Mouse (Mus musculus) kidney, embryonic 16.5 days (tissue): Measurements from ENCODE around the gene Rassf7. TPM values are rescaled to one million over a fixed set of nuclear protein-coding genes. Genes with fewer than 3 reads are reported as not detected.

Source experiments
- ATAC-seq: fragments of 200-750 bp; cut with Nextera tagmentation; 2 replicates; pipeline ENCODE4 v1.8.0; 2017; ENCODE audit warnings: moderate TSS enrichment; ENCODE audit not compliant: low FRiP score, low TSS enrichment
- H3K27ac ChIP-seq: fragments of 300-500 bp; sonication (generic); 2 replicates; pipeline ENCODE4 v1.5.1; 2014; ENCODE audit warnings: low read length
- H3K27me3 ChIP-seq: fragments of 300-500 bp; sonication (generic); 2 replicates; pipeline ENCODE4 v1.6.1; 2014; ENCODE audit warnings: low read length, control low read depth, mixed read lengths; ENCODE audit not compliant: insufficient read depth
- H3K36me3 ChIP-seq: fragments of 300-500 bp; sonication (generic); 2 replicates; pipeline ENCODE4 v1.6.1; 2014; ENCODE audit warnings: low read length, control low read depth, mixed read lengths; ENCODE audit not compliant: insufficient read depth
- H3K4me1 ChIP-seq: fragments of 300-500 bp; sonication (generic); 2 replicates; pipeline ENCODE4 v1.6.1; 2014; ENCODE audit warnings: low read length, control low read depth, mixed read lengths; ENCODE audit not compliant: insufficient read depth
- H3K4me2 ChIP-seq: fragments of 300-500 bp; sonication (generic); replicated peaks from 2 replicates; pipeline ENCODE4 v1.6.1; 2014; ENCODE audit warnings: low read depth, low read length
- H3K4me3 ChIP-seq: fragments of 300-500 bp; sonication (generic); 2 replicates; pipeline ENCODE4 v1.5.1; 2014; ENCODE audit warnings: mild to moderate bottlenecking, low read length
- H3K9ac ChIP-seq: fragments of 300-500 bp; sonication (generic); replicated peaks from 2 replicates; pipeline ENCODE4 v1.6.1; 2014; ENCODE audit warnings: low read length
- H3K9me3 ChIP-seq: fragments of 300-500 bp; sonication (generic); 2 replicates; pipeline ENCODE4 v1.6.1; 2016; ENCODE audit warnings: low read length, control low read depth
- WGBS: fragments of 180-500 bp; shearing (Covaris S2); extraction: QIAGEN DNeasy Blood & Tissue Kit; methylation state at CpG from one replicate; pipeline ENCODE4 v1.1.7; 2014; 5-methylcytosine and 5-hydroxymethylcytosine counted together
- polyA plus RNA-seq: library from polyadenylated mRNA; unstranded; fragments of >200 nt; fragmentation: Nextera tagmentation; extraction: Ambion mirVana; gene quantifications from 2 replicates; pipeline ENCODE4 v1.2.1, GENCODE M21; 2015

The Rassf7 gene
- polyA plus RNA-seq, 1 experiment from 2014 or later = 78.3 TPM

DNA sequence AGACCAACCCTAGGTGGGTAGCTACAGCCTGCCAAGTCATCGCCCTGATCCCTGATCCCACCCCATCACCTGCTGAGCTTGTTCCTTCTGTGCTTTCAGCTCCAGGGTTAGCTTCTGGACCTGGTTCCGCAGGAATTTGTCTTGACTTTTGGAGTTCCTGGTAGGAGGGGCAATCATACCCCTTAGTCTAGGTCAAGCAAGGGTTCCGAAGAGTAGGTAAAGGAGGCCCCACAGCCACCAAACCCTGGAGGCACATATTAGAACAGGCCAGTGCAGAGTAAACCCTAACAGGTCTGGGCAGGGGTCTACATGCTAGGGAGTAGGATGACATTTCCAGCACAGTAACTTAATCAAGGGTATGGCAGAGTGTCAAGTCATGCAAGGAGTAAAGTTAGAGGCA lies 2.5 kb upstream of the Rassf7 start:
- WGBS = 84% methylated on average over 3 of the region's 3 CpGs
- Histone ChIP-seq H3K9me3 (no peaks in the 10 kb centered on the region), H3K27me3 (no peaks in the 10 kb centered on the region), H3K4me3 (no peak overlapping the region), H3K9ac (no peak overlapping the region), H3K36me3 (peaks cover 10% of the 10 kb centered on the region), H3K27ac (no peak overlapping the region), H3K4me2 (no peak overlapping the region), H3K4me1 (peaks cover 31% of the 10 kb centered on the region)
- ATAC-seq = no peak

DNA sequence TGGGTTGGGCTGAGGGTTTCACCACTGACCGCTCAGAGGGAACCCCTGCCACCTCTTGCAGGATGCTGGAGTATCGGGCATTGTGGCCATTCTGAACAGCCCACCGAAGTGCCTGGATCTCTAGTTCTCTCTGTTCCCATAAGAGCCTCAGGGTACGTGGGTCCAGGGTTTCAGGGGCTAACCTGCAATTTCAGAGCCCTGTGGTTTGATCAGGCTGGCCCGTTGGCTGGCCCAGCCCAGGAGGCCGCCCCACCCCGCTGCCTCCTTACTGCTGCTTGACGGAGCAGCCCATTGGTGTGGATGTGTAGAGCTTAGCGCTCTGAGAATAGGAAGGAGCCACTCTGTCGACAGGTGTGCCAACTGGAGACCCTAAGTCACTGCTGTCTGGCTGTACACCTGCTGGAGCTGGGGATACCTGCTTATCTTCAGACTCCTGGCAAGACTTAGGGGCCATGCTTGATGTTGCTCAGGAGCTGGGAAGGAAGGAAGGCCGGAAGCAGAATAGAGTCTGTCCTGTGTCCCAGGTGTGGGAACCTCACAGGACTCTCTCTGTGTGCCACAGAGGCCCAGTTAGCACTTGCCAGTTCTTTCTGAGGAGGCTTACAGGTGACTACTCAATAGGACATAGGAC lies 1.9 kb upstream of the Rassf7 start, which contains the start of gene Lmntd2:
TSS of gene Lmntd2 (minus strand) at position 476 of the 631 bp plus-strand sequence.
- WGBS = 92% methylated on average over 11 of the region's 11 CpGs
- H3K4me2 ChIP-seq = peak within 1 kb of the TSS; percentile 92
- ATAC-seq = no peak
- peaks cover 13% of the 10 kb centered on the region for H3K36me3 ChIP-seq
- no peaks in the 10 kb centered on the region for H3K27me3 ChIP-seq
- H3K4me1 ChIP-seq = peaks cover 36% of the 10 kb centered on the region
- peak within 1 kb of the TSS; percentile 77 for H3K4me3 ChIP-seq
- peak within 1 kb of the TSS; percentile 68 for H3K9ac ChIP-seq
- H3K9me3 ChIP-seq = no peaks in the 10 kb centered on the region
- peak within 1 kb of the TSS; percentile 96 for H3K27ac ChIP-seq

DNA sequence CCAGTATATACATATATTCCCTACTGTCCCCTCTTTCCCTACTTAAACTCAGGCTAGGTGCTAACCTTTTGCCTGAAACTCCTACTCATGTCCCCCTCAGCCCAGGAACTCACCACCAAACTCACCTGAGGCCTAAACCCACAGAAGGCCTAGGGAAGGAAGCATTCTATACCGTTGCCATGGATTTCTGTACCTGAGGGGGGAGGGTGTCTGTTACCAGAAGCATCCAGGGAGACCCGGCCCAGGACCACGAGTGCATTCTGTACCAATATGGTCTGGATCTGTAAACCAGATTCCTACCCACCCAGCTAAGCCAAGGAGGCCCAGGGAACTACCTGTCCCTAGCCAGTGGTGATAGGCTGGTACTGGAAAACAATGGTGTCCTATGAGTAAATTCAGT lies 1.4 kb upstream of the Rassf7 start:
- Histone ChIP-seq H3K4me1 (peaks cover 36% of the 10 kb centered on the region), H3K27me3 (no peaks in the 10 kb centered on the region), H3K4me3 (no peak overlapping the region), H3K9me3 (no peaks in the 10 kb centered on the region), H3K36me3 (peaks cover 14% of the 10 kb centered on the region), H3K27ac (peak overlapping the region; percentile 96), H3K9ac (no peak overlapping the region; the same call in none of the 2 replicates), H3K4me2 (peak overlapping the region; percentile 92)
- 69% methylated on average over 3 of the region's 3 CpGs for WGBS
- ATAC-seq = no peak

DNA sequence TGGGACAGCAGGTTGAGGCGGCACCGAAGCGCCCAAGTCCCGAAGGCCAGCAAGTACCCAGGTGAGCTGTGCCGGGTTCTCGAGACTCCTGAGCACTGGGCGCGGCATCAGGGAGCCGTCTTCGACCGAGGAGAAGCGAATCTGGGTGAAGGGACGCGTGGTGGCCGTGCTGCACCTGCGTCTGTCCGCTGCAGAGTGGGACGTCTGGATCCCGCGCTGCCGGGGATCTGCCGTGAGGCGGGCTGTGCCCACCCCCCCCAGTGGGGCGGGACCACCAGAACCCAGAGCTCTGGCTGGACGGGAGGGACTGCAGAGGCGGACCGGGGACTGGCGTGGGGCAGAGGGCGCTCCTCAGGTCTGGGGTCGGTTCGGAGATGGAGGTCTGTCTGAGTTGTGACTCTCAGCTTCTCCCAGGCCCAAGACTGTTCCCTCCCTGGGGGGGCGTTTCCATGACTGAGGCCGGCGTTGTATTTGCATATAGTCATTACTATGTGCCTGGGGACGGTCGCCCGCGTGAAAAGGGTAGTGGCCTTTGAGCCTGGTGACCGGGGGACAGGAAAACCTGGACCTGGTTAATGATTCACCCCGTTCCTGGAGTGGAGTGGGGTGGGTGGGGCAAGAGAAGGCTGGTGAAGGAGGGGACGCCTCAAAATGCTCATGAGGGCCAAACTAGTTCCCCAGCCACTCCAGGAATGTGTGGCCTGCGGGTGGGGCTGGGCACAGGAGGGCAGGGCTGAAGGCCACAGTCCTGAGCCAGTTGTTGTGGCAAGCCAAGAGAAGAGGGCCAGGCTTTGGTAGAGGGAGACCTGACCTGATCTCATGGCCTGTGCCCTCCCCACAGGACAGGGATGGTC lies 447 bp downstream of the Rassf7 start:
- H3K4me2 ChIP-seq = peak overlapping the region; percentile 92
- H3K4me3 ChIP-seq = peak overlapping the region; percentile 77
- peak overlapping the region; percentile 78 for H3K9ac ChIP-seq
- no peaks in the 10 kb centered on the region for H3K9me3 ChIP-seq
- H3K27me3 ChIP-seq = no peaks in the 10 kb centered on the region
- H3K36me3 ChIP-seq = peaks cover 23% of the 10 kb centered on the region
- peak; percentile 73 for ATAC-seq
- H3K4me1 ChIP-seq = peaks cover 46% of the 10 kb centered on the region
- H3K27ac ChIP-seq = peak overlapping the region; percentile 96
- WGBS = under 1% methylated on average over 42 of the region's 42 CpGs

DNA sequence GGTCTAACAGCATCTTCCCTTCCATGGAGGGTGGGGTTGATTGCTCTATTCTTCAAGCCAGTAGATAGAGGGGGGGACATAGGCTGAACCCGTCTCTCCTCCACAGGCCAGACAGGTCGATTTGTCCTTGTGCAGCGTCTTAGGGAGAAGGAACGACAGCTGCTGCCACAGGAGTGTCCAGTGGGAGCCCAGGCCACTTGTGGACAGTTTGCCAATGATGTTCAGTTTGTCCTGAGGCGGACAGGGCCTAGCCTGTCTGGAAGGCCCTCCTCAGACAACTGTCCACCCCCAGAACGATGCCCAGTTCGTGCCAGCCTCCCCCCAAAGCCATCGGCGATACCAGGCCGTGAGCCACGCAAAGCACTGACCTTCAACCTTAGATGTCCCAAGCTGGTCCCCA lies 1.2 kb downstream of the Rassf7 start:
- H3K27me3 ChIP-seq = no peaks in the 10 kb centered on the region
- H3K4me2 ChIP-seq = peak overlapping the region; percentile 92
- no peak for ATAC-seq
- peaks cover 49% of the 10 kb centered on the region for H3K4me1 ChIP-seq
- H3K4me3 ChIP-seq = peak overlapping the region; percentile 77
- peak overlapping the region; percentile 78 for H3K9ac ChIP-seq
- no peaks in the 10 kb centered on the region for H3K9me3 ChIP-seq
- WGBS = 80% methylated on average over 11 of the region's 11 CpGs
- H3K36me3 ChIP-seq = peaks cover 23% of the 10 kb centered on the region
- peak overlapping the region; percentile 96 for H3K27ac ChIP-seq

DNA sequence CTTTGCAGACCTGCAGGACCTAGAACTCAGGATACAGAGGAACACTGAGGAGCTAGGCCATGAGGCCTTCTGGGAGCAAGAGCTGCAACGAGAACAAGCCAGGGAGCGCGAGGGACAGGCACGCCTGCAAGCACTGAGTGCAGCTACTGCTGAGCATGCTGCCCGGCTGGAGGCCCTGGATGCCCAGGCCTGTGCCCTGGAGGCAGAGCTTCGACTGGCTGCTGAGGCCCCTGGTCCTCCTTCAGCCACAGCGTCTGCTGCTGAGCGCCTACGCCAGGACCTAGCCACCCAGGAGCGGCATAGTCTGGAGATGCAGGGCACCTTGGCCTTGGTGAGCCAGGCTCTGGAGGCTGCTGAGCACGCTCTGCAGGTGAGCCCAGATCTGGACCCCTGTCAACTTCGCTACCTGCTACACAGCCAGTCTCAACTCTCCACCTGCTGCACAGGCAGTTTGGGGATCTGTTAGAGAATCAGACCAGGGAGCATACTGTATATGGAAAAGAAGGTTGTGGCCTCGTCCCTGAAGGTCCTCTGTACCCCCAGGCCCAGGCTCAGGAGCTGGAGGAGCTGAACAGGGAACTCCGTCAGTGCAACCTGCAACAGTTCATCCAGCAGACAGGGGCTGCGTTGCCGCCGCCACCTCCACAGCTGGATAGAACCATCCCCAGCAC lies 1.8 kb downstream of the Rassf7 start:
- Histone ChIP-seq H3K27ac (peak overlapping the region; percentile 96), H3K4me2 (peak overlapping the region; percentile 92), H3K9me3 (no peaks in the 10 kb centered on the region), H3K36me3 (peaks cover 23% of the 10 kb centered on the region), H3K4me1 (peaks cover 54% of the 10 kb centered on the region), H3K27me3 (no peaks in the 10 kb centered on the region), H3K9ac (peak overlapping the region; percentile 78), H3K4me3 (peak overlapping the region; percentile 77)
- ATAC-seq = no peak
- 87% methylated on average over 17 of the region's 17 CpGs for WGBS

DNA sequence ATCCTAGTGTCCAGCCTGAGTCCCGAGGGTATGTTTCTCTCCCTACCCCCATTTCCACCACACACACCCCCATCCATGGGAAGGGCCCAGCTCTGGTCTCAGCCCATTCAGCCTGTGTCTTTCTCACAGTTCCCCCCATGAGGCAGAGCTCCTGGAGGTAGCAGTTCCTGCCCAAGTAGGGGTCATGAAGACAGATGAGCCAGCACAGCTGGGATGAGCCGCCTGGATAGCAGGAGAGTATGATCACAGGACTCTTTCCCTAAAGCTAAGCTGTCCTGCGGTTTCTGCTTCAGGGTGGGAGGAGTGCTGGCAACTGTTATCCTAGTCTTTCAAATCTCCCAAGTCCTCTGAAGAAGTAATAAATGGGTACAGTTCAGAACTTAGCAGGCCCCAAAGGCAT lies 2.5 kb downstream of the Rassf7 start:
- Histone ChIP-seq H3K27ac (peak overlapping the region; percentile 46; the same call in 1 of the 2 replicates), H3K27me3 (no peaks in the 10 kb centered on the region), H3K36me3 (peaks cover 23% of the 10 kb centered on the region), H3K9ac (peak overlapping the region; percentile 44), H3K4me1 (peaks cover 61% of the 10 kb centered on the region), H3K9me3 (no peaks in the 10 kb centered on the region), H3K4me3 (no peak overlapping the region), H3K4me2 (peak overlapping the region; percentile 16; the same call in 1 of the 2 replicates)
- 71% methylated on average over 3 of the region's 3 CpGs for WGBS
- no peak for ATAC-seq

DNA sequence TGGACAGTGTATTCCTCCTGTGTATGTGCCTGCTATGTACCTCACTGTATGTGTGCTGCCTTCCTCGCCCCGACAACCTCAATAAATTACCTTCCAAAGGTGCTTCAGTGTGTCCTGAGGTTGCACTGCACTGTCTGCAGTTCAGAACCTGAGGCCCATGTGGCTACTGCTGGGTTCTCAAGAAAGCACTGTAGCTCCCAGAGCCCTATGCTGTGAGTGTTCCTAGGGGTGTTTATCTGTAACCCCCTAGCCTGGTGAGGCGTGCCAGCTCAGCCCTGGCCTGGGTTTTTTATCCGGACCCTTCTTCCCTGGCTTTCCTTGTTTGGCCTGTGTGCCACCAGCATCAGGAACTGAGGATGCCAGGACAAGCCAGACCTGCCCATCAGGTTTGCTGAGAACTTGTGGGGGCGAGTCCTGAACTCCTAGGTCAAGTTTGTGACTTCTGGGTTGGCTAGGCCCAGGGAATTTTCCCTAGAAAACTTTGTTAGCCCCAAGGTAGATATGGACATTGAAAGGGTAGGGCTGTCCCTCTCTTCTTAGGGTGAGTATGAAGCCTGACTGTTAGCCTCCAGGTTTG lies 3.0 kb downstream of the Rassf7 start:
- no peak for ATAC-seq
- peak overlapping the region; percentile 44; the same call in 1 of the 2 replicates for H3K9ac ChIP-seq
- no peak overlapping the region for H3K4me3 ChIP-seq
- H3K9me3 ChIP-seq = no peaks in the 10 kb centered on the region
- 79% methylated on average over 5 of the region's 5 CpGs for WGBS
- H3K4me2 ChIP-seq = peak overlapping the region; percentile 16; the same call in 1 of the 2 replicates
- no peaks in the 10 kb centered on the region for H3K27me3 ChIP-seq
- H3K27ac ChIP-seq = peak overlapping the region; percentile 46; the same call in 1 of the 2 replicates
- H3K36me3 ChIP-seq = peaks cover 23% of the 10 kb centered on the region
- H3K4me1 ChIP-seq = peaks cover 61% of the 10 kb centered on the region

DNA sequence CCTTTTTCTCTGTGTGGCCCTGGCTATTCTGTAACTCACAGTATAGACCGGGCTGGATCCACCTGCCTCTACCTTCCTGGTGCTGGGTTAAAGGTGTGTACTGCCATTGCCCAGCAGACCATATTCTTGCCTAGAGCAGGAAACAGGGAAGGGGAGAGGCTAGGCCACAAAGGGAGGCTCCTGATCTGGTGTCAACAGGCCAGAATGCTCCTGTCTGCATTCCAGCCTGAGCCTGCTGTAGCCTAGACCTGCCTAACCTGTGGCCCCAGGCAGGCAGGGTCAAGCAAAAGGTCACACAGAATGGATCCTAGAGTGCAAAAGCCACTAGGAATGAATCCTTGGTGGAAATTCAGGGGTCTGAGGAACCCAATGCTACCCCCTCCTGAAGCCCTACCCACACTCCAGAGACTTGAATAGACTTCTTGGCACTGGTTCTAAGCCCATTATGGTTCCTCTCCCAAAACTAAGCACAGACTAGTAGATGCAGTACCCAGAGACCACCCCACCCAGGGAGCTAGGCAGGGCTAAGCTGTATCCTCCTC lies 4.0 kb downstream of the Rassf7 start:
- H3K4me2 ChIP-seq = no peak overlapping the region
- H3K27ac ChIP-seq = no peak overlapping the region
- H3K4me1 ChIP-seq = peaks cover 54% of the 10 kb centered on the region
- H3K4me3 ChIP-seq = no peak overlapping the region
- H3K36me3 ChIP-seq = peaks cover 23% of the 10 kb centered on the region
- H3K27me3 ChIP-seq = no peaks in the 10 kb centered on the region
- H3K9me3 ChIP-seq = no peaks in the 10 kb centered on the region
- H3K9ac ChIP-seq = 0 out of 2 replicates have a peak overlapping the region, but pooled peaks have one; percentile 34
- no peak for ATAC-seq
- 93% methylated on average over 1 of the region's 1 CpGs for WGBS
